25 mouse cellular contexts compared by ENCODE assay signal in genomic region chr13:110452009-110452525, GRCm38 (mm10).
"Had no signal": no experiment of that assay in that cellular context is flagged by ENCODE, and none has a peak within 500 bp of the region (broad histone marks: within the 10 kb centered on the region; RNA-seq: fewer than 3 reads in every experiment).

No protein-coding gene starts in this region.

- H3K4me3 ChIP-seq: gastrocnemius, adult 2 months; heart, embryonic 10.5 days; heart, embryonic 12.5 days; hindbrain, embryonic 10.5 days; hindbrain, embryonic 12.5 days; intestine, embryonic 15.5 days; layer of hippocampus, adult 2 months; left cerebral cortex, adult 2 months; limb, embryonic 10.5 days; limb, embryonic 12.5 days had no signal

- H3K4me1 ChIP-seq: hindbrain, embryonic 10.5 days; hindbrain, embryonic 12.5 days; intestine, embryonic 15.5 days; limb, embryonic 10.5 days had no signal

- H3K27me3 ChIP-seq: heart, embryonic 12.5 days; hindbrain, embryonic 12.5 days; intestine, embryonic 15.5 days; limb, embryonic 12.5 days had no signal

- H3K36me3 ChIP-seq: heart, embryonic 10.5 days; heart, embryonic 12.5 days; hindbrain, embryonic 10.5 days; hindbrain, embryonic 12.5 days; intestine, embryonic 15.5 days; limb, embryonic 10.5 days; limb, embryonic 12.5 days had no signal

- H3K4me2 ChIP-seq: heart, embryonic 12.5 days; hindbrain, embryonic 12.5 days; hindbrain, embryonic 14.5 days; intestine, embryonic 15.5 days; limb, embryonic 12.5 days had no signal

- H3K9me3 ChIP-seq: heart, embryonic 10.5 days; heart, embryonic 12.5 days; hindbrain, embryonic 10.5 days; hindbrain, embryonic 12.5 days; intestine, embryonic 15.5 days; limb, embryonic 10.5 days; limb, embryonic 12.5 days had no signal

- ATAC-seq: hindbrain, embryonic 16.5 days; inflammation-experienced regulatory T-cells, adult 6 months; intestine, embryonic 15.5 days; intestine, postnatal 0 days had no signal

- H3K9ac ChIP-seq: heart, embryonic 12.5 days; hindbrain, embryonic 12.5 days; hindbrain, embryonic 14.5 days; intestine, embryonic 15.5 days; limb, embryonic 12.5 days had no signal

- H3K27ac ChIP-seq: gastrocnemius, adult 2 months; heart, embryonic 10.5 days; hindbrain, embryonic 10.5 days; hindbrain, embryonic 12.5 days; hindbrain, embryonic 14.5 days; intestine, embryonic 15.5 days; layer of hippocampus, adult 2 months; left cerebral cortex, adult 2 months; limb, embryonic 10.5 days; limb, embryonic 12.5 days had no signal

- DNase-seq: gastrocnemius, adult 2 months; gastrocnemius, postnatal 10 days; gastrocnemius, postnatal 25 days; heart, adult 18-20 months; heart, postnatal 10 days; heart, postnatal 4 days; kidney, adult 18-20 months; kidney, adult 8-10 months; kidney, postnatal 10 days; kidney, postnatal 25 days; kidney, postnatal 4 days; liver had no signal
